Mouse (Mus musculus): ENCODE measurements around the gene Sept14.

DNA sequence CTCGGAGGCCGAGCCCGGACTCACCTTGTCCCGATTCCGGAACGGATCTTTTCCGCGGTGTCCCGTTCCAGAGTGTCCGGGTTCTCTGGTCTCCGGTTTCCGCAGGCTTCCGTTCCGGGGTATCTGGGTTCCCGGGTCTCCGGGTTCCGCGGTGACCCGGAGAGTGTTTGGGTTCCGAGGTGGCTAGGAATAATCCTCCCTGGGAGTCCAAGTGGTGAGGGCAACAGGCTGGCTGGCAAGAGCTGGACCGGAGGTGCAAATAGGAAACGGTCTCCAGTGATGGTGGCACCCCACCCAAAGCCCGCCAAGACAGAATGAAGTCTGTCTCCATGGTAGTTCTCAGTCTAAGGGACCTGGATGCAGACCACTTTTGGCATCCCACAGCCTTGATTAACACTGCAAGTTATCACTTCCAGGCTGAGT lies 38.3 kb downstream of the Sept14 start, which contains the start of gene Zfp11:
- peak; percentile 41; the same call in 1 of the 2 replicates for TF ChIP-seq POLR2A (IDR thresholded peaks at IDR 0.05; ENCODE audit: borderline replicate concordance, control insufficient read depth, low read depth, low read length)
- TF ChIP-seq CTCF (IDR thresholded peaks at IDR 0.05; ENCODE audit: control insufficient read depth, insufficient read depth, low read length), result no peak
